Mouse (Mus musculus): ENCODE measurements around the gene Dpysl4.

Dpysl4 gene

DNA sequence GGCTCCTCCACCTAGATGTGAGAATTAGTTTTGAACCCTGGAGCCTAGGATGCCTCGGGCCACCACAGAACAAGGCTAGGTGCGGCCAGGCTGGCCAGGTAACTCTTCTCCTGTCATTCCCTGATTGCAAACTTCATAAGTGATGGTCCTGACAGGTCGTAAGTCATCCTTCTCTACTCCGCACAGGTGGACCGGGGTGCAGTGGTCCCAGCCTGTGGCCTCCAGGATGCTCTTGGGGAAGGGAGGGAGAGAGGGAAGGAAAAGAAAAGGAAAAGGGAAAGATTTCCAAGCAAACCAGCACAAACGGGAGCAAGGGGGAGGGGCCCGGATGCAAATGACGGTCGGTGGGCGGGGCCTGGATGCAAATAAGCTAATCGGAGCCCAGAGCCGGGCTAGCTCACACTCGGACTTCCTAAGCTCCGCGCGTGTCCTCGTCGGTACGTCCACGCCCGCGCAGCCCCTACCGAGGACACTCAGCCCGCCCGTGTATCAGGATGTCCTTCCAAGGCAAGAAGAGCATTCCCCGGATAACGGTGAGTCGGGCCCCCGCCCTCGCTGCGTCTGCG is at the start of gene Dpysl4:
Gene Dpysl4 (plus strand): TSS at position 373 of the 566 bp plus-strand sequence.
- peak; percentile 92 for DNase-seq

- DNase-seq = no peak
Observed at GRCm38 (mm10) chr7:139063406-139063805, 22.4 kb upstream of the Dpysl4 start.

DNA sequence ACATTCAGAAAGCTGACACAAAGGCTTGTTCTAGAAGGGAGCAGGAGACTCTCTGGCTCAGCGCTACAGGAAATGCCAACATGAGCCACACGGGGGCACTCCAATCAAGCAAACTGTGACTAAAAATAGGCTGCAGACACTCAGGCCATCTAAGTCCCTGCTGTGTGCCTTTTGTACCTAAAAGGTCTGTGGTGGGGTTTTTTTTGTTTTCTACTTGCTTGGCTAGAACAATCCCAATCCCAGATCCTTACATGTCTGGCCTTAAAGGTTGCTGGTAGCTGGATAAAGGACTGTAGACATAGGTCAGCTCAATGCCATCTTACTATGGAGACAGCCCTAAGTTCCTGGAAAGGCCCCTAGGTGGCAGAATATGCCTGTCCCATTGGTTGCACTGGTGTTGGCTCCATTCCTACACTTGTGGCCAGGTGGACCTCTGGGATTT is 17.6 kb upstream of the Dpysl4 start:
- peak; percentile 85 for DNase-seq

DNA sequence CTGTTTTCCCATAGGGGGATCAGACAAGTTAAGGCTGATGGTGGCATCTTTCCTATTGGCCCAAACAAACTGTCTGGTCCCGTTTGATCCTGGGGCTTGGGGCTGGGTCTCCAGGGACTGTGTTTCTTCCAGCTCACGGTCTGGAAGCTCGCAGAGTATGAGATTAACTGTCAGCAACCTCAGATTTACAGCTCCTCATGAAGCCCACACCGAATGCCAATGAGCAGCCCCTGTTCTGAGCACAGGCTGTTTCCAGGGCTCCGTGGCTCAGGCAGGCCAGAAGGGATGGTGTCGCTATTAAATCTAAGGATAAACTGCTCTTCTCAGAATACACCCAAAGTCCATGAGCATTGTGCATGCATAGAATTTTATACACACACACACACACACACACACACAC is 11.6 kb upstream of the Dpysl4 start:
- no peak for DNase-seq

DNA sequence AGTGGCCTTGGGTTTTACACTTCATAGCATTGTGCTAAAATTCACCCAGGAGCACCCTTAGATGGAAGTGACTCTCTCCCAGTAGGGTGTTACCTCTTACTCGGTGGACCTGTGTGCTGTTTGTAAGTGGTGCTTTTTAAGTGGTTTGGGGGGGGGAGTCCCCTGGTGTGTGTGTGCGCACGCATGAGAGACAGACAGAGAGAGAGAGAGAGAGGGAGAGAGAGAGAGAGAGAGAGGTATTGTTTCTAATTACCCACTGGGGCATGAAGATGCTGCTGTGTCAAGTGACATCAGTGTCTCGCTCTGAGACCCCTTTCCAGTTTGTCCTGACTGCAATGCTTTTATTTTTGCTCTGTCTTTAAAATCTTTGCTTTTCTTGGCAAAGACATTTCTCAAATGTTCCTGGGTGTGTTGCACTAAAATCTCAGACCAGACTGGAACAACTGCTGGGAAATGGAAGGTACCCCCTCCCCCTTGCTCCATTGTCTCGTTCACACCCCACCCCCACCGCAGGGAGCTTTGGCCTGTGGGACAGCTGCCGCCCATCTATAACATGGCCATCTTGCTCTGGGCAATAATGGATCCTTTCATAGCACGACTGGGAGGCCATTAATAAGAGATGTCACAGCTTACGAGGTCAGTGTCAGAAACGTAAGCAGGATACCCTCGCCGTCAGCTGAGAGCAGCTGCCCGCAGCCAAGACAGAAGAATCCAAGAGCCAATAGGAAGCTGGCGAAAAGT is 10.6 kb upstream of the Dpysl4 start:
- DNase-seq = no peak

- no peak for DNase-seq
Observed at GRCm38 (mm10) chr7:139077283-139077682, 8.5 kb upstream of the Dpysl4 start.

GRCm38 (mm10) chr7:139078181-139078580 is 7.6 kb upstream of the Dpysl4 start:
- no peak for DNase-seq

GRCm38 (mm10) chr7:139079141-139079540 is 6.7 kb upstream of the Dpysl4 start:
- no peak for DNase-seq

GRCm38 (mm10) chr7:139080714-139081113 is 5.1 kb upstream of the Dpysl4 start:
- DNase-seq = no peak

DNA sequence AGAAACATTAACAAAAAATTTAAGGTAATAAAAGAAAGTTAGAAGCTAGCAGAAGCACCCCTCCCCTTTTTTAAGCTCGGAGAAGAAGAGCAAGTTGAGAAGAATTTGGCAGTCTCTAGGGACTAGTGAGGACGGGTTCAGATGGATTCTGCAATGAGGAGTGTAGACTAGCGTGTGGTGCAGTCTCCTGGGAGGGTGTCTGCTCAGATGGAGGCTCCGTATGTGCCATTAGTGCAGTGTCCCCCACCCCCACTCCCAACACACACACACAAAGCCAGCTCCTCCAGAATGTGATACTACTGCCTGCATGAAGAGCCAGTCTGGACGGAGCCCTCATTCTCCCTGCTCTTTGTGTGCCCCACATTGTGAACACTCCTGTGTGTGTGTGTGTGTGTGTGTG is 4.6 kb upstream of the Dpysl4 start:
- DNase-seq = no peak

DNA sequence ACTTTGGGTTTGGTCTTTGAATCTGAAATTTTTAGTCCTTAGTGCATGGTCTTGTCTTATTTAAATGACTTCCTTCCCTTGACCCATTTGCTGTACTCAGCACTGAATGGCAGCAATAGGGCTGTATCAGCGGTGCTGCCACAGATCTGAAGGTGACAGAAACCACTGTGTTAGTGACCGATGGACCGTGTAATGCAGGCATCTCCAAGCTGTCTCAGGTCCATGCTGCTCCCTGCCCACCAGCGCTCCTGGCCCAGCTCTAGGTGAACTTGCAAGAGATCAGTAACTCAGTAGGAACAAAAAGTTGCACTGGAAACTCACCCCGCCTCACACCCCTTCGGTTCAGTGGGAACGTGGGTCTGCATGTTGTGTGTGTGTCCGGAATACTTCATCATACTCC is 3.5 kb upstream of the Dpysl4 start:
- DNase-seq = no peak

GRCm38 (mm10) chr7:139084316-139084715 is 1.5 kb upstream of the Dpysl4 start:
- no peak for DNase-seq

DNA sequence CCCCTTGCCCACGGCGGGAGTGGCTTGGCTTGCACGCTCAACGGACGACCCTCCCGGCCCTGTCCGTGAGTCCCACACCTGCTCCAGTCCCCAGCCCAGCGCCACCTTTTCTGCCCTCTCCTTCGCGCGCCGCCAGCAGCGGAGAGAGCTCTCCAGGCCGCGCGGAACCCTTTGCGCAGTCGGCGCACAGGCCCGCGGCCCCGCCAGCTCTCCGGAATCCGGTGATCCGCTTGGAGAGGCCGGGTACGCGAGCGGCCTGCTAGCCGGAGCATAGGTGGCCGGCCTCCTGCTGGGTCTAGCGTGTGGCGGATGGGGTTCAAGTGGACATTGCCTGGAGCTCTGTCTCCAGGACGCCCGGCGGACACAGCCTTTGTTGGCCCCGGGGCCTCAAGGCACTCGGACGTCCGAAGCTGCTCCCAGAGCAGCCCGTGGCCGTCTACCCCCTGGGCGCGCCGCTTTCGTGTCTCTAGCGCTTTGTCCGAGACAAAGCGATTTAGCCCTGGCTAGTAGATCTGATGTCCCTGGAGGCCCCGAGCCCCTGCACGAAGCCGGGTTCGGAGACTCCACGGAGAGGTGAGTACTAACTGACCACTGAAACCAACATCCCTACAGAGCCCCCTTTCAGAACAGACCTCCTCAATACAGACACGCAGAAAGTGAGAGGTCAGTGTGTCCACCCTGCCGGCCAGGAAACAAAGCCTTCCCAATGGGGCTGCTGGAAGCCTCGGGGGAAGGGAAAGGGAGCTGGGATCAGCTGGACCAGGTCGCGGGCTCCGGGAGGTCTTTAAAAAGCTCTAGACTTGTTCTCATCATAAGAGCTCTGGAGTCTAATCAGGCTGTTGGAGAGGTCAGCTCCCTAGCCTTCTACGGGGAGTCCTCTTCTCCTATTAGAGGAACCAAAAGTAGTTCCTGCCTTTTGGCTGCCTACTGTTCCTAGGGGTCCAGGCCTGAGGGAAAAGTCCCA is 676 bp downstream of the Dpysl4 start:
- DNase-seq = no peak

- peak; percentile 82 for DNase-seq
Observed at GRCm38 (mm10) chr7:139087801-139088200, 2.0 kb downstream of the Dpysl4 start.

- DNase-seq = no peak
Observed at GRCm38 (mm10) chr7:139089892-139090874, 4.4 kb downstream of the Dpysl4 start.

DNA sequence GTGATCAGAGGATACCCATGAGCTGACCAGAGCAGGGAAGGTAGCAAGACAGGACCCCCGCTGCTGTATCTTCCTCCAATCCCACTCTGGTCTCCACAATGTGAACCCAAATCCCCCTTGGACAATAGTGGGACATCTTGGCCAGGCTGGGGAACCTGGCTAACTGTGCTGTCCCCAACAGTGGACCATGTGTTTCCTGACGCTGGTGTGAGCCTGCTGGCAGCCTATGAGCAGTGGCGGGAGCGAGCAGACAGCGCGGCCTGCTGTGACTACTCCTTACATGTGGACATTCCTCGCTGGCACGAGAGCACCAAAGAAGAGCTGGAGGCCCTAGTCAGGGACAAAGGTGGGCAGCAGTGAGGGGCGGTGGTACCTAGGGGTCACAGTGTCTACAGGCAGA is 5.9 kb downstream of the Dpysl4 start:
- DNase-seq = no peak

DNA sequence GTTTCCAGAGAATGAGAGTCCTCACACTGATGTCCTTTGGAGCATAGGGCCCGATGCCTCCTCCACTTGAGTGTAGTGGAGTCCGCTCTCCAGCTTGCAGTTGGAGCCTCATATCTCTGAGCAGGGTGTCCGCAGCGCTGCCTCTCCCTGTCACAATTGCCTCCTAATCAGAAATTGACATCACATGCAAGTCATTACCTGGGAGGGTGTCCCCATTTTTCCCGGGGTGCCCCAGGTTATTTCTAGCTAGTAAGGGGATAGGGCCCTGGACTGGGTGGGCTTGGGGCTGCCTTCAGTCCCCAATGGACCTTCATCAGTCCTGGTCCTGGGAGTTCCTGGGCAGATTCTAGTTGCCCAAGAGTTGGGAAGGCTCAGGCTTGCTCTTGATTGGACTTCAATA is 6.9 kb downstream of the Dpysl4 start:
- no peak for DNase-seq

DNA sequence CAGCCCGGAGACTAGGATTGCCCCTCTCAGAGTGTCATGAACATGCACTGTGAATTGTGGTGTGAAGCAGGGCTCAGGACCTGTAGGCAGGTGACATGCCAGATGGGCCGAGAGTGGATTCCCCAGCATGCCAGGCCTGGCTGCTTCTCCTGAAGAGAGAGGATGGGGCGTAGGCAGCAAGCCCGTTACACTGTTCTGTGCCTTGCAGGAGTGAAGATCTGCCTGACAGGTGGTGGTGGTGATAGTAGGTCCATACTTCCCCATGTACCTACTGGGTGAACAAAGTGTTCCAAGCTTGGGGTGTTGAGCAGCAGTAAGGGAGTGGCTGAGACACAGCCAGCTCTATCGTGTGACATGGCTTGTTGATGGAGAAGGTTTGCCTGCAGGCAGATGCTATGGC is 7.3 kb downstream of the Dpysl4 start:
- peak; percentile 93 for DNase-seq

DNA sequence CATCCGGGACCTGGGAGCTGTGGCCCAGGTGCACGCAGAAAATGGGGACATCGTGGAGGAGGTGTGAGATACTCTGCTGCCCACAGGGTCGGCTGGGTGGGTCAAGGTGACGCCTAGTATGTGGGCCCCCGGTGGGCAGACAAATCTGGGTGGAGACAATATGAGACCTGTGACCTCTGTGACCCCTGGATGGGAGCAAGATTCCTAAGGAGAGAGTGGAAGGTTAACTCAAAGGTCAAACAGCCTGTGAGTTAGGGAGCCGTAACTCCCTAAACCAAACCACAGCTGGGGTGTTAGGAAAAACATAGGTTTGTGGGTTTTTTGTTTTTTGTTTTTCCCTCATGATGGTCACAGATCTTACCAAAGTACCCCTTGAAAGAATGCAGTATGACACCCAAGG is 8.0 kb downstream of the Dpysl4 start:
- DNase-seq = peak; percentile 64

GRCm38 (mm10) chr7:139094761-139095160 is 9.0 kb downstream of the Dpysl4 start:
- peak; percentile 98 for DNase-seq

GRCm38 (mm10) chr7:139095282-139095681 is 9.5 kb downstream of the Dpysl4 start:
- DNase-seq = peak; percentile 52

- peak; percentile 58 for DNase-seq
Observed at GRCm38 (mm10) chr7:139096399-139096798, 10.6 kb downstream of the Dpysl4 start.

All from cerebellum, adult 11-12 months (tissue).